Mouse (Mus musculus) lung, adult 2 months (tissue): ENCODE data around the gene Dtnb. TPM values are rescaled to one million over a fixed set of nuclear protein-coding genes. Genes with fewer than 3 reads are reported as not detected.

Experiments used
- DNase-seq: peaks from one replicate; pipeline ENCODE4 v3.0.0; 2022
- H3K4me1 ChIP-seq: fragments of 200-500 bp; 2 replicates; pipeline ENCODE4 v1.6.1; 2011; ENCODE audit warnings: low read length; ENCODE audit not compliant: control insufficient read depth, insufficient read depth
- H3K4me3 ChIP-seq: fragments of 200-500 bp; replicated peaks from 2 replicates; pipeline ENCODE3; 2011; ENCODE audit warnings: low read depth, mild to moderate bottlenecking, control low read depth, low read length; ENCODE audit errors: extremely low read depth
- CTCF ChIP-seq: fragments of 200-500 bp; IDR thresholded peaks from 2 replicates; pipeline ENCODE4 v1.5.1; 2011; ENCODE audit warnings: mild to moderate bottlenecking, low read length, control low read depth; ENCODE audit not compliant: insufficient read depth
- POLR2A ChIP-seq: fragments of 200-500 bp; IDR thresholded peaks from 2 replicates; pipeline ENCODE4 v1.6.1; 2011; ENCODE audit warnings: low read depth, mild to moderate bottlenecking, control low read depth, low read length, borderline replicate concordance; ENCODE audit errors: extremely low read depth
- WGBS: fragments of 180-500 bp; shearing (Covaris S2); methylation state at CpG from one replicate; pipeline ENCODE4 v1.1.7; 2018; 5-methylcytosine and 5-hydroxymethylcytosine counted together
- polyA plus RNA-seq: library from polyadenylated mRNA; depleted of rRNA; stranded (reverse); fragments of >200 nt; gene quantifications from 2 replicates; pipeline ENCODE4 v1.2.3, GENCODE M21; 2012

Gene Dtnb
- polyA plus RNA-seq, 1 experiment = 27.9 TPM

- peaks cover 34% of the 10 kb centered on the region for H3K4me1 ChIP-seq
- no peak overlapping the region for H3K4me3 ChIP-seq
- no peak for DNase-seq
- TF ChIP-seq POLR2A (no peak), CTCF (no peak)
- 23% methylated on average over 4 of the region's 4 CpGs for WGBS
Measured at GRCm38 (mm10) chr12:3810455-3810854, 238.3 kb downstream of the Dtnb start.

- H3K4me1 ChIP-seq = peaks cover 36% of the 10 kb centered on the region
- TF ChIP-seq CTCF = no peak
- no peak for TF ChIP-seq POLR2A
- no peak overlapping the region for H3K4me3 ChIP-seq
- 14% methylated on average over 5 of the region's 5 CpGs for WGBS
- DNase-seq = no peak
Measured at GRCm38 (mm10) chr12:3811596-3811995, 239.4 kb downstream of the Dtnb start.

GRCm38 (mm10) chr12:3812251-3812650, 240.1 kb downstream of the Dtnb start:
- TF ChIP-seq POLR2A = no peak
- no peak for DNase-seq
- Histone ChIP-seq H3K4me3 (no peak overlapping the region), H3K4me1 (peaks cover 36% of the 10 kb centered on the region)
- 33% methylated on average over 6 of the region's 6 CpGs for WGBS

- TF ChIP-seq CTCF = no peak
- no peak for TF ChIP-seq POLR2A
- Histone ChIP-seq H3K4me3 (no peak overlapping the region), H3K4me1 (peaks cover 37% of the 10 kb centered on the region)
- DNase-seq = no peak
- 68% methylated on average over 8 of the region's 8 CpGs for WGBS
Measured at GRCm38 (mm10) chr12:3813138-3813537, 241.0 kb downstream of the Dtnb start.

DNA sequence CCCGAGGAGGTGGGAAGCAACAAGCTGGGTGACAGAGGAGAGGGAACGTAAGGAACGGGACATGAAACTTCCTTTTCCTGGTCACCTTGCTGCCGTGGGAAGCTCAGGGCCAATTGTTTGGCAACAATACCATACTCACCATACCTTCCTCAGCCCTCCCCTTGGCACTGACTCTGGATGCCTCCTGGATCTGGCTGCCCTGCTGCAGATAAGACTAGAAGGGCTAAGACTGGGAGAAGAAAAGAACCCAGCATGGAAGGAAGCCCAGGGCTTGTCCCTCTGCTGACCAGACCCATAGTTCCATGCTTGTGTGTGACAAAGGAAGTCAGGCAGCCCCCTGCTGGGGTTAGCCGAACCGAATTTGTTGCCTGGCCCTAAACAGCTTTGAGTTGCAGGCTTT, 243.2 kb downstream of the Dtnb start:
- DNase-seq = no peak
- TF ChIP-seq CTCF = no peak
- no peak for TF ChIP-seq POLR2A
- WGBS = 21% methylated on average over 6 of the region's 6 CpGs
- peaks cover 25% of the 10 kb centered on the region for H3K4me1 ChIP-seq
- H3K4me3 ChIP-seq = no peak overlapping the region

DNA sequence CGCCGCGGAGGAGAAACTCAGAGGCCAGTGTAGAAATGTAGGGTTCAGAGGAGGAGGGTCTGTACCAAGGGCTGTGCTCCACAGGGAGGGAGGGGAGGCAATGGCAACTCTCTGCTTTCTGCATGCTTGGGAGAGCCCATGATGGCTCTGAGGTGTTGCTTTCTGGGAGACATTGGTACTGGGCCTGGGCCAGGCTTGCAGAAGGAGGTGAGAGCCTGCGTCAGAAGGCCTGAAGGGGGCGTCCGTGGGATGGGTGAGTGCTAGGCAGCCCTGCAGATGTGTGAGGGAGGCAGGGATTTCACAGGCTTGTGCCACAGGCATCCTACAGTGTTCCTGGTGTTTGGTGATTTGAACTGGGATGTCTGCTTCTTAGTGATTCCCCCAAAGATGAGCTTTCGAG, 244.9 kb downstream of the Dtnb start:
- no peak for DNase-seq
- Histone ChIP-seq H3K4me1 (peaks cover 14% of the 10 kb centered on the region), H3K4me3 (no peak overlapping the region)
- 71% methylated on average over 7 of the region's 7 CpGs for WGBS
- TF ChIP-seq CTCF (no peak), POLR2A (no peak)

- Histone ChIP-seq H3K4me3 (no peak overlapping the region), H3K4me1 (peaks cover 10% of the 10 kb centered on the region)
- DNase-seq = no peak
- no peak for TF ChIP-seq POLR2A
- no peak for TF ChIP-seq CTCF
- 48% methylated on average over 5 of the region's 5 CpGs for WGBS
Measured at GRCm38 (mm10) chr12:3817566-3817965, 245.4 kb downstream of the Dtnb start.

DNA sequence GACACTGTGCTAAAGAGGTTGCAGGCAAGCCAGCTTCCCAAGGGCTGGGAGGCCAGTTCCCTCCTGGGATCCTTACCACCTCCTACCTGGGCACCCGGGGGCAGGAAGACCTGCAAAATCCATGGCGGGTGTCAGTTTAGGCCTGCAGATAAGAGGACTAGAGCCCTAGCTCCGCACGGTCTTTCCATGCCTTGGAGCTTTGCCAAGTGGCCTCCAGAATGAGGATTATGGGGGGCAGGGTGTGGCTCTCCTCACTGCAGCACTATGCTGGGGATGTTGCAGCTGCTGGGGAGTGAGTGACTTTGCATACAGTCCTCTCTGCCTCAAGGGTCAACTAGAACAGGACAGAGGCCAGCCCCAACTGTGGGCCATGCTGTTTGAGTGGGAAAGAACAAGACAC, 247.7 kb downstream of the Dtnb start:
- peaks cover 10% of the 10 kb centered on the region for H3K4me1 ChIP-seq
- no peak overlapping the region for H3K4me3 ChIP-seq
- no peak for TF ChIP-seq POLR2A
- no peak for TF ChIP-seq CTCF
- DNase-seq = no peak
- WGBS = 38% methylated on average over 4 of the region's 4 CpGs

DNA sequence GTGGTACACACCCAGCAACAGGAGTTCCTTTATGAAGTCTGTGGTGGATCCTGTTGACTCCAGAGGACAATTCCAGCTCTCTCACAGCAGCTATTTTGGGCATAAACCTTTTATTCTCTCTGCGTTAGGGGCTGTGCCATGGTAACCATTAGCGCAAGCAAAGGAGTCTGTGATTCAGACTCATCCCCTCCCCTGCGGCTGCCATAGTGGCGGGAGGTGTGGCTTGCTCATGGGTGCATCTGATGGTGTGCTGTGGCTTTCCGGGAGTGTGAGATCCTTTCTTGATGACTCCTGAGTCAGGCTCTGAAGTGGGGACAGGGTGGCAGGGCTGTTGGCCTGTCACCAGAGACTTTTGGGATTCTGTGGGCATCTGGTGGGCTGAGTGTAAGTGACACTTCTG, 251.2 kb downstream of the Dtnb start:
- TF ChIP-seq POLR2A = no peak
- no peak for TF ChIP-seq CTCF
- H3K4me1 ChIP-seq = peaks cover 9% of the 10 kb centered on the region
- no peak overlapping the region for H3K4me3 ChIP-seq
- WGBS = 76% methylated on average over 5 of the region's 5 CpGs
- DNase-seq = no peak

DNA sequence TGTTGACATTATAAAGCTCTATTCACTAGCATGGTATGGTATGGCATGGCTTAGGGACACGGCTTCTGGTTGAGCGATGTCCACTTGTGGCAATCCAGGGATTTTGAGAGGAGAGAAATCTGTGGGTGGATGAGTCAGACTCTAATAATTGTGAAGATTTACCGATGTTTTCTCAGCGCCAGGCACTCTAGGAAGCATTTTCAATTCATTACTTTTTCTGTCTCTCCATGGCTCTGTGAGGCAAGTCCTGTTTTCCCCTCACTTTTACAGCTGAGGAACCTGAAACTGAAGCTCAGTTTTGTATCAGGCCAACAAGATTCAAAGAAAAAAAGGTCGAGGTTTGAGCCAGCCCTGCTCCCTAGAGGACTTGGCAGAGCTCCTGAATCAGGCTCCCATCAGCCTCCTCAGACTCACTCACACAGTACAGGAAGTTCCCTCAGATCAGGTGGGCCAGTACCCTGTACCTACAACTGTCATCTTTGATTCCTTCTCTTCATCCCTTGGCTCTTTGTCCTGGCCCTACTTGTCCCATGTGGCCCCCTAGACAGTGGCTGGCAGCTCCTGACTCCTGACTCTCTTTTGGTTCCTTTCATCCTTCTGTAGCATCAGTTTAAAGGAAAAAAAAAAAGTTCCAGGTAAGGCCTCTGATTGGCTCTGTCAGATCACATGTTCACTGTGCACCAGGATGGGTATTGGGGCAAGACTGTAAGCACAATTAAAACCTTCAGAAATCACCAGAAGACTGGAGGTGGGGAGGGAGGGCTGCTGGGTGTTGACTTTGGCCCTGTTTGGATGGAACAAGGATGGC, 252.9 kb downstream of the Dtnb start:
- Histone ChIP-seq H3K4me1 (peaks cover 9% of the 10 kb centered on the region), H3K4me3 (no peak overlapping the region)
- WGBS = 55% methylated on average over 5 of the region's 5 CpGs
- TF ChIP-seq POLR2A (no peak), CTCF (no peak)
- no peak for DNase-seq
